Mouse (Mus musculus) stomach, embryonic 16.5 days (tissue): ENCODE results near the gene Pam. TPM values are rescaled to one million over a fixed set of nuclear protein-coding genes. Genes with fewer than 3 reads are reported as not detected.

ENCODE experiments used
- ATAC-seq: fragments of 200-750 bp; cut with Nextera tagmentation; 2 replicates; pipeline ENCODE4 v1.8.0; 2017; ENCODE audit warnings: moderate number of reproducible peaks, moderate TSS enrichment; ENCODE audit not compliant: insufficient read depth, low FRiP score
- H3K27ac ChIP-seq: fragments of 300-500 bp; sonication (generic); 2 replicates; pipeline ENCODE4 v1.5.1; 2014; ENCODE audit warnings: low read length
- H3K27me3 ChIP-seq: fragments of 300-500 bp; sonication (generic); 2 replicates; pipeline ENCODE4 v1.6.1; 2014; ENCODE audit warnings: low read length, control low read depth, mixed read lengths; ENCODE audit not compliant: control insufficient read depth, insufficient read depth
- H3K36me3 ChIP-seq: fragments of 300-500 bp; sonication (generic); 2 replicates; pipeline ENCODE4 v1.6.1; 2014; ENCODE audit warnings: low read length; ENCODE audit not compliant: control insufficient read depth, insufficient read depth
- H3K4me1 ChIP-seq: fragments of 300-500 bp; sonication (generic); 2 replicates; pipeline ENCODE4 v1.6.1; 2014; ENCODE audit warnings: low read length, control low read depth, mixed read lengths; ENCODE audit not compliant: control insufficient read depth, insufficient read depth
- H3K4me2 ChIP-seq: fragments of 300-500 bp; sonication (generic); 2 replicates; pipeline ENCODE4 v1.6.1; 2014; ENCODE audit warnings: low read depth, low read length, mixed read lengths
- H3K4me3 ChIP-seq: fragments of 300-500 bp; sonication (generic); replicated peaks from 2 replicates; pipeline ENCODE4 v1.5.1; 2014; ENCODE audit warnings: mild to moderate bottlenecking, low read length
- H3K9ac ChIP-seq: fragments of 300-500 bp; sonication (generic); 2 replicates; pipeline ENCODE4 v1.6.1; 2014; ENCODE audit warnings: low read length
- H3K9me3 ChIP-seq: fragments of 300-500 bp; sonication (generic); replicated peaks from 2 replicates; pipeline ENCODE4 v1.6.1; 2016; ENCODE audit warnings: low read length, control low read depth; ENCODE audit not compliant: control insufficient read depth
- WGBS: fragments of 180-500 bp; shearing (Covaris S2); extraction: QIAGEN DNeasy Blood & Tissue Kit; methylation state at CpG from one replicate; pipeline ENCODE4 v1.1.7; 2014; 5-methylcytosine and 5-hydroxymethylcytosine counted together
- polyA plus RNA-seq: library from polyadenylated mRNA; unstranded; fragments of >200 nt; fragmentation: Nextera tagmentation; extraction: Ambion mirVana; gene quantifications from 2 replicates; pipeline ENCODE4 v1.2.1, GENCODE M21; 2015

Gene Pam
- polyA plus RNA-seq, 1 experiment from 2014 or later, result 50.6 TPM

DNA sequence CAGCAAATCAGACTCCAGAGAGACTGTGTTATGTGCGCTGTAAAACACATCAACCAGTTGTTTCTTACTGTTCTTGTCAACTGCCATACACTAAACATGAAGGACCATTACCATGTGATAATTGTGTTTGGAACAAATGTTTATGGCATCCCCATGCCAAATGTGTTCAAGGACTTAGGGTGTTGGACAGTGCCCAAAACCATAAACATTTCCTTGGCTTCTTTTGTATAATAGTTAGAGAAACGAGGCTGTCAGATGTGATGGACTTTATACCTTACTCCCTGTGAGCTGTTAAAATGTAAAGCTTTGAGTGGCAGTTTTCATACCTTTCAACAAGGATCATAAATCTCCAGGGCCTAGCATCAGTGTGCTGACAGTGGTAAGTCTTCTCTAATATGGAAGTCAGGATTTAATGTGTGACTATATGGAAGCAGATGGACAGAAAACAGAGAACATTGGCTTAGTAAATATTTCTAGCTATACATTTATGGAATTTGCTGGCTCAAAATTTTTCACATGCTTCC lies 169.4 kb downstream of the Pam start:
- Histone ChIP-seq H3K9me3 (no peaks in the 10 kb centered on the region), H3K9ac (no peak overlapping the region), H3K4me3 (no peak overlapping the region), H3K4me2 (no peak overlapping the region), H3K4me1 (peaks cover 4% of the 10 kb centered on the region; the same call in 1 of the 2 replicates), H3K27me3 (no peaks in the 10 kb centered on the region), H3K27ac (no peak overlapping the region), H3K36me3 (no peaks in the 10 kb centered on the region)
- 74% methylated on average over 2 of the region's 2 CpGs for WGBS
- ATAC-seq, result no peak

DNA sequence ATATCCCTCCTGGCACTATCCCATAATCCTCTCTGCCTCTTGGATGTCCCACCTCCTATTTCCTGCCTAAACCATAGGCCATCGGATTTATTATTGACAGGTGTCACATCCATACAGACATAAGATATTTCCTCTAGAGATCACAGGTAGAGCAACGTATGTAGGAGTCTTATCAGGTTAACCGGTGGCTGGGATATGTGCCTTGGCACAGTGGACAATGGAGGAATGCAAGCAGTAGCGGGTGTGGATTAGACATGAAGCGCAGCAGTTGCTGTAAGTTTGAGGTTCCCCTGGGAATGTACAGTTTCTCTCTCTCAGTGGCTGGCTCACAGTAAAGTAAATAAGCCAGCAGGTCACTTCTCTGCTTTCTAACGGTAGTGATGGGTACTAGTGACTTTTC lies 173.1 kb downstream of the Pam start:
- H3K9me3 ChIP-seq, result no peaks in the 10 kb centered on the region; the same call in 1 of the 2 replicates
- no peak overlapping the region for H3K27ac ChIP-seq
- ATAC-seq, result no peak
- no peak overlapping the region for H3K4me2 ChIP-seq
- H3K27me3 ChIP-seq, result no peaks in the 10 kb centered on the region
- H3K36me3 ChIP-seq, result no peaks in the 10 kb centered on the region
- no peak overlapping the region for H3K4me3 ChIP-seq
- WGBS, result 64% methylated on average over 6 of the region's 6 CpGs
- no peak overlapping the region for H3K9ac ChIP-seq
- H3K4me1 ChIP-seq, result peaks cover 11% of the 10 kb centered on the region

DNA sequence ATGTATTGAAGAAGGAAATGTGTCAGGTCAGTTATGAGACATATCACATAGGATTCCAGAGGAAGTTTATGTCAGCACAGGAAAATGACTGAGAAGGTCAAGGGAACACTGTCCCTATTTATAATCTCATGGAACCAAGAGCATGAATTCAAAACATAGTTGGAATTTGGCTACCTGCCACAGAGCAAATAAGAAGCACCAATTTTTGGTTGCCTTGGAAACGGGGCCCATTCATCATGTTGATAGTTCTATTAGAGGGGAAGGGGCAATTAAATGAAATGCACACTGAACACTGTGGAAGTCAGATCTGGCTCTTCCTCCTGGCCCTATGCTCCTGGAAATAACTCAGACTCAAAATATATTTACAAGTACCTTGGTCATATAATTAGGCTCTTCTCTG lies 173.6 kb downstream of the Pam start:
- no peaks in the 10 kb centered on the region for H3K36me3 ChIP-seq
- H3K4me1 ChIP-seq, result peaks cover 11% of the 10 kb centered on the region
- H3K4me3 ChIP-seq, result no peak overlapping the region
- no peak for ATAC-seq
- no peak overlapping the region for H3K4me2 ChIP-seq
- 45% methylated on average over 1 of the region's 1 CpGs for WGBS
- no peak overlapping the region for H3K9ac ChIP-seq
- no peak overlapping the region for H3K27ac ChIP-seq
- H3K9me3 ChIP-seq, result no peaks in the 10 kb centered on the region; the same call in 1 of the 2 replicates
- no peaks in the 10 kb centered on the region for H3K27me3 ChIP-seq

DNA sequence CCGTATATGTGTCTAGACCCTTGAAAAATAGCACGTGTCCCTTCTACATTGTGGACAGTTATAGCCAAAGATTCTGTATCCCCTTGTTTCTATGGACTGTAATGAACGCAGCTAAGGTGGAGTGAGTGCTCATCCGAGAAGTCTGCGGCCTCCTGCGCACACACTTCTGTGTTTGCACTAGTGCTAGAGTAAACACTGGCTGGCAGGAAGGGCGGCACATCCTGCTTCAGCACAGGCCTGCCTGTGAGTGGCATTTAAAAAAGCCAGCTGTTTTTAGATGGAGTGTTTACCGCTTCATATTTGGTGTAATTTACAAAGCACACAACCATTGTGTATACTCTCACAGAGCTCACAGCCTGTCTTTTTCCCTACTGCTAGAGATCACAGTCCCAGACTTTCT lies 177.0 kb downstream of the Pam start:
- H3K27me3 ChIP-seq, result no peaks in the 10 kb centered on the region
- H3K9ac ChIP-seq, result no peak overlapping the region
- H3K9me3 ChIP-seq, result no peaks in the 10 kb centered on the region; the same call in 1 of the 2 replicates
- H3K36me3 ChIP-seq, result no peaks in the 10 kb centered on the region
- H3K4me1 ChIP-seq, result peaks cover 19% of the 10 kb centered on the region
- H3K27ac ChIP-seq, result no peak overlapping the region
- WGBS, result 25% methylated on average over 8 of the region's 8 CpGs
- H3K4me3 ChIP-seq, result no peak overlapping the region
- ATAC-seq, result peak; percentile 90
- no peak overlapping the region for H3K4me2 ChIP-seq

DNA sequence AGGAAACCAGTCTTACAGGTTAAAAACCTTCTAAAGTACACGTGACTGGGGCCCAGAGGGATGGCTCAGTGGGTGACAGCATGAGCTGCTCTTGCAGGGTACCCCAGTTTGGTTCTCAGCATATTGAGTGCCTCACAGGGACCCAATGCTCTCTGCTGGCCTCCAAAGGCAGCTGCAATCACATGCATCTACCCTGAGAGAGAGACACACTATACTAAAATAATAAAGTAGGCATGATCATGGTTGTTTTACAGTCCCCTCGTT lies 178.5 kb downstream of the Pam start:
- Histone ChIP-seq H3K9ac (no peak overlapping the region), H3K9me3 (no peaks in the 10 kb centered on the region; the same call in 1 of the 2 replicates), H3K27me3 (no peaks in the 10 kb centered on the region), H3K27ac (no peak overlapping the region), H3K4me1 (peaks cover 14% of the 10 kb centered on the region), H3K36me3 (no peaks in the 10 kb centered on the region), H3K4me2 (no peak overlapping the region), H3K4me3 (no peak overlapping the region)
- no peak for ATAC-seq
- 66% methylated on average over 2 of the region's 2 CpGs for WGBS

DNA sequence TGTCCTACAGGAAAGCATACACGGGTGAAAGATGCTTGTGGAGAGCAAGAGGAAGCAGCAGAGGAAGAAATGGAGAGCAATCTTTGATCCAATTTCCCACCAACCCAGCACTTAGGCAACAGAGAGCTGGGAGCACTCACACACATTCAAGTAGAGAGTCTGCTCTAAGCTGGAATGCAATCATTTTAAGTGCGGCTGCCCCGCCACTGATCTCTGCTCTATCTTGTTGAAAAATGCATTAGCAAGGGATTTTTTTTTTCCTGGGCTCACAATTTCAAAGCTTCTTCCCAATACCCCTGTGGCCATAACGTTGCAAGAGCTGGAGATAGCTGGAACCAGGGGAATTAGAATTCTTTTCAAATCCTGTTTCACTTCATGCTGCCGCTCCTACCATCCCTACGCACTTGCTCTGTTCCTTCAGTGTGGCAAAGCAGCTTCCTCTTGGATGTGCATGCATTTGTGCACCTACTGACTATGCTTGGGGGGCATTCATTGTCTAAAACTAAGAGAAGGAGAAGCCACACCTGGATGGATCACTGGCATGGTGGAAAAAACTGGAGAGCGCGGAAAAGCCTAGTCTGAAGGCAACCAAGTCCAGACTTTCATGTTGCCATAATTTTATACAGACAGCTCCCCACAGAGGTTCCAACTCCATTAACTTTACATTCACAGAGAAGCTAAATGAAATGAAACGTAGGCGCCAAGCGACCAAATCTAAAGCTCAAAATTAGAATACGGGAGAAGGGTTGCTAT lies 179.1 kb downstream of the Pam start:
- H3K4me3 ChIP-seq, result no peak overlapping the region
- H3K27ac ChIP-seq, result no peak overlapping the region
- H3K4me1 ChIP-seq, result peaks cover 14% of the 10 kb centered on the region
- no peak overlapping the region for H3K4me2 ChIP-seq
- H3K27me3 ChIP-seq, result no peaks in the 10 kb centered on the region
- no peak for ATAC-seq
- no peak overlapping the region for H3K9ac ChIP-seq
- H3K36me3 ChIP-seq, result no peaks in the 10 kb centered on the region
- H3K9me3 ChIP-seq, result no peaks in the 10 kb centered on the region; the same call in 1 of the 2 replicates
- 69% methylated on average over 12 of the region's 12 CpGs for WGBS

DNA sequence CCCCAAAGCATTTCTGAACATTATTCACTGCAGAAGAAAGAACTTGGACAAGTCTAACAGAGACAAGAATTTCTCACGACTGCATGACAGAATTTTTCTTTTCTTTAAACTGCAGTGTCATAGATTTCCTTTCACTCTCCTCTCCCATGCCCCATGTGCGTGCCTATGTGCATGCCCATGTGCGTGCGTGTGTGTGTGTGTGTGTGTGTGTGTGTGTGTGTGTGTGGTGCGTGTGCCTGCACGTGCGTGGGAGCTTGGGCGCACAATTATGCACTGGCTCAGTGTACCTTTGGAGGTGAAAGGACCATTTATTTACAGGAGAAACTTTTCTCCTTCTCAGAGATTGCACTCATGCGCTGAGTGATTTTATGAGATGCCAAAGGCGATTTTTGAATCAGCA lies 179.7 kb downstream of the Pam start:
- H3K9me3 ChIP-seq, result no peaks in the 10 kb centered on the region; the same call in 1 of the 2 replicates
- WGBS, result 66% methylated on average over 10 of the region's 10 CpGs

DNA sequence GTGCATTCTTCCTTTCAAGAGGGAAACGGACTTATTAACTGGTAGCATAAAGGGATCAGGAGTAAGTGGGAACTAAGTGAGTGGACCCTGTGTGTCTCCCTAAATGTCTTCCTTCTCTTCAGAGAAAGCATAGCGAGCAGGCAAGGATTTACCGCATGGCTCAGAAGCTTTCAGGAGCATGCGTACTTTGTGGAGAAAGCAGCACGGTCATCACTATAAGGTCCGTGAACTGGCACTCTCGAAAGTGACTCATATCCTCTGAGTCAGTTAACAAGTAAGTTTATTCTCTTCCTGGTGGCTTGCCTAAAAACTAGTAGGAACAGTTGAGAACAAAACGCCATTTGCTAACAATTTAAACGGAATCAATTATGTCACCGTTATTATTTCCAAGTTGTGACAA lies 184.6 kb downstream of the Pam start:
- no peak for ATAC-seq
- Histone ChIP-seq H3K4me1 (peaks cover 2% of the 10 kb centered on the region; the same call in 1 of the 2 replicates), H3K27ac (no peak overlapping the region), H3K36me3 (no peaks in the 10 kb centered on the region), H3K9me3 (no peaks in the 10 kb centered on the region), H3K9ac (no peak overlapping the region), H3K4me2 (no peak overlapping the region), H3K27me3 (no peaks in the 10 kb centered on the region), H3K4me3 (no peak overlapping the region)
- WGBS, result 73% methylated on average over 10 of the region's 10 CpGs

More for the DNA sequence above, 179.7 kb downstream of the Pam start:
- Histone ChIP-seq H3K4me3 (no peak overlapping the region), H3K36me3 (no peaks in the 10 kb centered on the region), H3K27ac (no peak overlapping the region), H3K27me3 (no peaks in the 10 kb centered on the region), H3K4me2 (no peak overlapping the region), H3K9ac (no peak overlapping the region), H3K4me1 (peaks cover 14% of the 10 kb centered on the region)
- no peak for ATAC-seq

DNA sequence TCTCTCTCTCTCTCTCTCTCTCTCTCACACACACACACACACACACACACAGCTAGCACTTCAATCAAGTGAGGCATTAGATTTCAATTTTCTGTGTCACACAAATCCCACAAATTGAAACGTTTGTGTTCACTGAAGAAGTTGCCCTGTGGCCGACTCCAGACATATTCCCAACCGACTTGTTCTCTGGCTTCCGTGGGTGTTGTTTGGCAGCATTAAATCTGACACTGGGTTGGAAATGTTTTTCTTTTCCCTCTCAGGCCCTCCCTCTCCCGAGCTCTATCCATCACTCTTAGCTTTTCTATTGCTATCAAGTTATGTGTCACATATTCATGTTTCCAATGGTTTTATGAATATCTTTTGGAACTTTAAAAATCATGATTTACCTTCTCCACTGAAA lies 185.9 kb downstream of the Pam start:
- Histone ChIP-seq H3K4me2 (no peak overlapping the region), H3K36me3 (no peaks in the 10 kb centered on the region), H3K9me3 (no peaks in the 10 kb centered on the region), H3K4me3 (no peak overlapping the region), H3K9ac (no peak overlapping the region), H3K4me1 (no peaks in the 10 kb centered on the region), H3K27ac (no peak overlapping the region), H3K27me3 (no peaks in the 10 kb centered on the region)
- ATAC-seq, result no peak
- WGBS, result 48% methylated on average over 5 of the region's 5 CpGs
